Mouse (Mus musculus) Muller cell, postnatal 12 days (primary cell): ENCODE measurements around the gene Rcor2.

ENCODE experiments used
- DNase-seq: peaks from one replicate; pipeline ENCODE4 v3.0.0-alpha.2; 2015; ENCODE audit errors: inconsistent ontology term

Gene Rcor2

GRCm38 (mm10) chr19:7320181-7320580 lies 53.1 kb downstream of the Rcor2 start:
- peak; percentile 32 for DNase-seq

DNA sequence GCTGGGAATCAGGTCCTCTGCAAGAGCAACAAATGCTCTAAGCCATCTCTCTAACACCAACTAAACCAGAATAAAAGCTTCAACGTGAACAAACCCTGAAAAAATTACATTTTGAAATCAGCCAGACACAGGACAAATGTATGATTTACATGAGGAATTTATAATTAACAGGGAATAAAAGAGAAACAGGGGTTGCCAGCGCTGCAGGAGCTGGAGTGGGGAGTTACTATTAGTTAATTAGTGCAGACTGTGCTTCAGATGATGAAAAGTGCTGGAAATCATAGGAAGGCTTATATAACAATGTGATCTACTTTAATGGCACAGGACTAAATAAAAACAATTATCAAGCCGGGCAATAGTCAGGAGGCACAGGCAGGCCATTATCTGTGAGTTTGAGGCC lies 54.3 kb downstream of the Rcor2 start:
- DNase-seq = peak; percentile 17
